Mouse (Mus musculus): ENCODE measurements around the gene Tas2r124. TPM values are rescaled to one million over a fixed set of nuclear protein-coding genes. Genes with fewer than 3 reads are reported as not detected.

Gene Tas2r124
- polyA plus RNA-seq, 1 experiment from 2014 or later = not detected

- no peak within 1 kb of the TSS for H3K4me3 ChIP-seq (ENCODE audit: low read depth, low read length)
- H3K9ac ChIP-seq (ENCODE audit: low read depth, low read length) = no peak within 1 kb of the TSS
- no peak for ATAC-seq
- TF ChIP-seq CTCF (IDR thresholded peaks at IDR 0.05; ENCODE audit: low read depth) = no peak
- WGBS = 79% methylated on average over 1 of the region's 1 CpGs
- H3K4me1 ChIP-seq (replicated peaks; ENCODE audit: control insufficient read depth, insufficient read depth, low read length) = no peaks in the 10 kb centered on the region
- H3K27me3 ChIP-seq (replicated peaks; ENCODE audit: control insufficient read depth, insufficient read depth, low read length) = no peaks in the 10 kb centered on the region
- no peaks in the 10 kb centered on the region for H3K36me3 ChIP-seq (ENCODE audit: control insufficient read depth, insufficient read depth)
- no peak within 1 kb of the TSS for H3K27ac ChIP-seq (ENCODE audit: low read depth, low read length)
- H3K4me2 ChIP-seq (replicated peaks; ENCODE audit: low read depth) = no peak within 1 kb of the TSS
- no peaks in the 10 kb centered on the region for H3K9me3 ChIP-seq (ENCODE audit: control insufficient read depth)
Observed at GRCm38 (mm10) chr6:132802518-132802917, 48.0 kb downstream of the Tas2r124 start, which contains the start of gene Tas2r117. Gene Tas2r117, plus strand, starts transcription at chr6:132802818.

Other genes with a start within 250 kb of the Tas2r124 start
- not detected in 2 replicates for gene Prh1, start 184.9 kb upstream of the Tas2r124 start, polyA plus RNA-seq (2015; fragmentation: Nextera tagmentation; extraction: Ambion mirVana)
- gene Prp2, start 158.8 kb upstream of the Tas2r124 start, polyA plus RNA-seq (2015; fragmentation: Nextera tagmentation; extraction: Ambion mirVana) = not detected in 2 replicates
- gene A630073D07Rik, start 103.2 kb upstream of the Tas2r124 start, polyA plus RNA-seq (2015; fragmentation: Nextera tagmentation; extraction: Ambion mirVana) = not detected in 2 replicates
- gene Tas2r120, start 97.8 kb upstream of the Tas2r124 start, polyA plus RNA-seq (2015; fragmentation: Nextera tagmentation; extraction: Ambion mirVana) = not detected in 2 replicates
- not detected in 2 replicates for gene Tas2r121, start 53.7 kb upstream of the Tas2r124 start, polyA plus RNA-seq (2015; fragmentation: Nextera tagmentation; extraction: Ambion mirVana)
- not detected in 2 replicates for gene Tas2r122, start 42.8 kb upstream of the Tas2r124 start, polyA plus RNA-seq (2015; fragmentation: Nextera tagmentation; extraction: Ambion mirVana)
- gene Tas2r115, start 16.7 kb upstream of the Tas2r124 start, polyA plus RNA-seq (2015; fragmentation: Nextera tagmentation; extraction: Ambion mirVana) = not detected in 2 replicates
- not detected in 2 replicates for gene Tas2r102, start 7.4 kb downstream of the Tas2r124 start, polyA plus RNA-seq (2015; fragmentation: Nextera tagmentation; extraction: Ambion mirVana)
- gene Tas2r136, start 23.4 kb downstream of the Tas2r124 start, polyA plus RNA-seq (2015; fragmentation: Nextera tagmentation; extraction: Ambion mirVana) = not detected in 2 replicates
- not detected in 2 replicates for gene Tas2r117, start 48.1 kb downstream of the Tas2r124 start, polyA plus RNA-seq (2015; fragmentation: Nextera tagmentation; extraction: Ambion mirVana)
- gene Tas2r123, start 92.4 kb downstream of the Tas2r124 start, polyA plus RNA-seq (2015; fragmentation: Nextera tagmentation; extraction: Ambion mirVana) = not detected in 2 replicates
- not detected in 2 replicates for gene Tas2r116, start 100.7 kb downstream of the Tas2r124 start, polyA plus RNA-seq (2015; fragmentation: Nextera tagmentation; extraction: Ambion mirVana)
- not detected in 2 replicates for gene Tas2r110, start 113.3 kb downstream of the Tas2r124 start, polyA plus RNA-seq (2015; fragmentation: Nextera tagmentation; extraction: Ambion mirVana)
- gene Tas2r113, start 138.3 kb downstream of the Tas2r124 start, polyA plus RNA-seq (2015; fragmentation: Nextera tagmentation; extraction: Ambion mirVana) = not detected in 2 replicates
- gene Tas2r125, start 154.9 kb downstream of the Tas2r124 start, polyA plus RNA-seq (2015; fragmentation: Nextera tagmentation; extraction: Ambion mirVana) = not detected in 2 replicates
- not detected in 2 replicates for gene Tas2r129, start 196.4 kb downstream of the Tas2r124 start, polyA plus RNA-seq (2015; fragmentation: Nextera tagmentation; extraction: Ambion mirVana)
- not detected in 2 replicates for gene Tas2r131, start 203.2 kb downstream of the Tas2r124 start, polyA plus RNA-seq (2015; fragmentation: Nextera tagmentation; extraction: Ambion mirVana)
- gene Tas2r109, start 226.2 kb downstream of the Tas2r124 start, polyA plus RNA-seq (2015; fragmentation: Nextera tagmentation; extraction: Ambion mirVana) = not detected in 2 replicates